Mouse (Mus musculus): Measurements from ENCODE around the gene Tiam2. TPM values are rescaled to one million over a fixed set of nuclear protein-coding genes. Genes with fewer than 3 reads are reported as not detected.

Tiam2 gene
- polyA plus RNA-seq, 1 experiment from 2014 or later: 3.3 TPM

GRCm38 (mm10) chr17:3326903-3327279, 518 bp downstream of the Tiam2 start:
- under 1% methylated on average over 25 of the region's 25 CpGs for WGBS
- TF ChIP-seq CTCF (IDR thresholded peaks at IDR 0.05; ENCODE audit: low read depth): no peak
- Histone ChIP-seq H3K4me1 (replicated peaks; ENCODE audit: insufficient read depth, low read length) (no peaks in the 10 kb centered on the region), H3K9me3 (replicated peaks; ENCODE audit: low read length) (no peaks in the 10 kb centered on the region), H3K27me3 (ENCODE audit: insufficient read depth, low read length) (no peaks in the 10 kb centered on the region), H3K27ac (no peak overlapping the region), H3K36me3 (ENCODE audit: insufficient read depth, low read length) (no peaks in the 10 kb centered on the region), H3K4me3 (replicated peaks; ENCODE audit: low read depth, low read length) (peak overlapping the region; percentile 78), H3K9ac (ENCODE audit: low read depth, low read length) (peak overlapping the region; percentile 75), H3K4me2 (ENCODE audit: low read length) (peak overlapping the region; percentile 90)
- ATAC-seq (replicated peaks; ENCODE audit: low FRiP score, low read depth) (no peak), DNase-seq (ENCODE audit: low spot score) (no peak)

GRCm38 (mm10) chr17:3327335-3327734, 962 bp downstream of the Tiam2 start:
- H3K9me3 ChIP-seq (replicated peaks; ENCODE audit: low read length): no peaks in the 10 kb centered on the region
- peak overlapping the region; percentile 75; the same call in 1 of the 2 replicates for H3K9ac ChIP-seq (ENCODE audit: low read depth, low read length)
- WGBS: 6% methylated on average over 14 of the region's 14 CpGs
- H3K36me3 ChIP-seq (ENCODE audit: insufficient read depth, low read length): no peaks in the 10 kb centered on the region
- ATAC-seq (replicated peaks; ENCODE audit: low FRiP score, low read depth) (no peak), DNase-seq (ENCODE audit: low spot score) (peak; percentile 22)
- TF ChIP-seq CTCF (IDR thresholded peaks at IDR 0.05; ENCODE audit: low read depth): no peak
- H3K27me3 ChIP-seq (ENCODE audit: insufficient read depth, low read length): no peaks in the 10 kb centered on the region
- no peak overlapping the region for H3K27ac ChIP-seq
- peak overlapping the region; percentile 78 for H3K4me3 ChIP-seq (replicated peaks; ENCODE audit: low read depth, low read length)
- H3K4me1 ChIP-seq (replicated peaks; ENCODE audit: insufficient read depth, low read length): no peaks in the 10 kb centered on the region
- peak overlapping the region; percentile 90 for H3K4me2 ChIP-seq (ENCODE audit: low read length)

GRCm38 (mm10) chr17:3328820-3329219, 2.4 kb downstream of the Tiam2 start:
- H3K4me3 ChIP-seq (replicated peaks; ENCODE audit: low read depth, low read length): no peak overlapping the region
- no peak for TF ChIP-seq CTCF (IDR thresholded peaks at IDR 0.05; ENCODE audit: low read depth)
- ATAC-seq (replicated peaks; ENCODE audit: low FRiP score, low read depth): no peak

GRCm38 (mm10) chr17:3329429-3329828, 3.1 kb downstream of the Tiam2 start:
- H3K4me1 ChIP-seq (replicated peaks; ENCODE audit: insufficient read depth, low read length): no peaks in the 10 kb centered on the region
- no peak overlapping the region for H3K4me3 ChIP-seq (replicated peaks; ENCODE audit: low read depth, low read length)
- H3K27ac ChIP-seq: no peak overlapping the region
- WGBS: 92% methylated on average over 4 of the region's 4 CpGs
- no peaks in the 10 kb centered on the region for H3K9me3 ChIP-seq (replicated peaks; ENCODE audit: low read length)
- TF ChIP-seq CTCF (IDR thresholded peaks at IDR 0.05; ENCODE audit: low read depth): no peak
- no peaks in the 10 kb centered on the region for H3K36me3 ChIP-seq (ENCODE audit: insufficient read depth, low read length)
- ATAC-seq (replicated peaks; ENCODE audit: low FRiP score, low read depth) (no peak), DNase-seq (ENCODE audit: low spot score) (no peak)
- H3K9ac ChIP-seq (ENCODE audit: low read depth, low read length): no peak overlapping the region
- no peak overlapping the region for H3K4me2 ChIP-seq (ENCODE audit: low read length)
- no peaks in the 10 kb centered on the region for H3K27me3 ChIP-seq (ENCODE audit: insufficient read depth, low read length)

More at GRCm38 (mm10) chr17:3328820-3329219, 2.4 kb downstream of the Tiam2 start:
- Histone ChIP-seq H3K4me1 (replicated peaks; ENCODE audit: insufficient read depth, low read length) (no peaks in the 10 kb centered on the region), H3K27me3 (ENCODE audit: insufficient read depth, low read length) (no peaks in the 10 kb centered on the region), H3K9ac (ENCODE audit: low read depth, low read length) (no peak overlapping the region), H3K9me3 (replicated peaks; ENCODE audit: low read length) (no peaks in the 10 kb centered on the region), H3K36me3 (ENCODE audit: insufficient read depth, low read length) (no peaks in the 10 kb centered on the region), H3K27ac (no peak overlapping the region), H3K4me2 (ENCODE audit: low read length) (no peak overlapping the region)
- no peak for DNase-seq (ENCODE audit: low spot score)
- WGBS: 85% methylated on average over 4 of the region's 4 CpGs

- peak; percentile 85 for DNase-seq (ENCODE audit: low spot score)
- WGBS: 42% methylated on average over 7 of the region's 7 CpGs
- H3K9ac ChIP-seq (ENCODE audit: low read depth, low read length): no peak overlapping the region
- no peak for ATAC-seq (replicated peaks; ENCODE audit: low FRiP score, low read depth)
- H3K9me3 ChIP-seq (replicated peaks; ENCODE audit: low read length): no peaks in the 10 kb centered on the region
- H3K27ac ChIP-seq: no peak overlapping the region
- TF ChIP-seq CTCF (IDR thresholded peaks at IDR 0.05; ENCODE audit: low read depth): no peak
- no peaks in the 10 kb centered on the region for H3K4me1 ChIP-seq (replicated peaks; ENCODE audit: insufficient read depth, low read length)
- H3K27me3 ChIP-seq (ENCODE audit: insufficient read depth, low read length): no peaks in the 10 kb centered on the region
- no peak overlapping the region for H3K4me2 ChIP-seq (ENCODE audit: low read length)
- no peaks in the 10 kb centered on the region for H3K36me3 ChIP-seq (ENCODE audit: insufficient read depth, low read length)
- H3K4me3 ChIP-seq (replicated peaks; ENCODE audit: low read depth, low read length): no peak overlapping the region
Observed at GRCm38 (mm10) chr17:3331721-3332461, 5.5 kb downstream of the Tiam2 start.

- H3K27me3 ChIP-seq (ENCODE audit: insufficient read depth, low read length): no peaks in the 10 kb centered on the region
Observed at GRCm38 (mm10) chr17:3336161-3336739, 9.9 kb downstream of the Tiam2 start.

More at GRCm38 (mm10) chr17:3336161-3336739, 9.9 kb downstream of the Tiam2 start:
- Histone ChIP-seq H3K9ac (ENCODE audit: low read depth, low read length) (no peak overlapping the region), H3K4me2 (ENCODE audit: low read length) (no peak overlapping the region), H3K36me3 (ENCODE audit: insufficient read depth, low read length) (no peaks in the 10 kb centered on the region), H3K4me3 (replicated peaks; ENCODE audit: low read depth, low read length) (no peak overlapping the region), H3K9me3 (replicated peaks; ENCODE audit: low read length) (no peaks in the 10 kb centered on the region), H3K4me1 (replicated peaks; ENCODE audit: insufficient read depth, low read length) (0 out of 2 replicates have a peak, but pooled peaks cover 4% of the 10 kb centered on the region), H3K27ac (no peak overlapping the region)
- WGBS: 78% methylated on average over 7 of the region's 7 CpGs
- peak; percentile 18 for DNase-seq (ENCODE audit: low spot score)
- ATAC-seq (replicated peaks; ENCODE audit: low FRiP score, low read depth): no peak
- TF ChIP-seq CTCF (IDR thresholded peaks at IDR 0.05; ENCODE audit: low read depth): no peak
